9 mouse cellular contexts compared by ENCODE assay signal in genomic region chr14:79773425-79774391, GRCm38 (mm10). TPM values are rescaled to one million over a fixed set of nuclear protein-coding genes. Genes with fewer than 3 reads are reported as not detected.
A peak's percentile ranks its signal among the peaks of the same experiment; 100 is the strongest.
DNase-seq lines count a peak whose midpoint lies in the region; ATAC-seq and TF ChIP-seq lines count a peak whose summit lies in the region.
"Had no signal": no experiment of that assay in that cellular context is flagged by ENCODE, and none has a peak within 500 bp of the region (broad histone marks: within the 10 kb centered on the region; RNA-seq: fewer than 3 reads in every experiment).

No protein-coding gene starts in this region.

- no peak overlapping the region for H3K9ac ChIP-seq in ES-Bruce4 (ENCODE audit: low read depth, poor library complexity, severe bottlenecking)
- H3K9ac ChIP-seq in forebrain, embryonic 16.5 days (replicated peaks; ENCODE audit: low read depth, low read length), result peak overlapping the region; percentile 82
- H3K9ac ChIP-seq in limb, embryonic 14.5 days (ENCODE audit: low read depth, low read length, severe bottlenecking), result no peak overlapping the region
- H3K9ac ChIP-seq in stomach, postnatal 0 days (ENCODE audit: low read length), result no peak overlapping the region

- DNase-seq in cerebellum, postnatal 14 days, result peak; percentile 45 to 54
- no peak for DNase-seq in cerebellum, adult 11-12 months
- no peak for DNase-seq in limb, embryonic 14.5 days (ENCODE audit: low spot score)
- no peak for DNase-seq in stomach, postnatal 0 days (ENCODE audit: low spot score)
- DNase-seq in testis, postnatal 14 days (ENCODE audit: low spot score), result no peak

- H3K27me3 ChIP-seq in ES-Bruce4 (ENCODE audit: control insufficient read depth, insufficient read depth, low read length, poor library complexity, severe bottlenecking), result peaks cover 15% of the 10 kb centered on the region
- H3K27me3 ChIP-seq in forebrain, embryonic 16.5 days (replicated peaks; ENCODE audit: control insufficient read depth, insufficient read depth, low read length), result no peaks in the 10 kb centered on the region
- H3K27me3 ChIP-seq in limb, embryonic 14.5 days (ENCODE audit: control insufficient read depth, insufficient read depth, low read length), result peaks cover 76% of the 10 kb centered on the region
- peaks cover 18% of the 10 kb centered on the region; the same call in 1 of the 2 replicates for H3K27me3 ChIP-seq in stomach, postnatal 0 days (ENCODE audit: control insufficient read depth, insufficient read depth, low read length)

- no peak for TF ChIP-seq CTCF in ES-Bruce4 (IDR thresholded peaks at IDR 0.05; ENCODE audit: low read depth, low read length)
- no peak for TF ChIP-seq CTCF in stomach, postnatal 0 days (IDR thresholded peaks at IDR 0.05; ENCODE audit: low read depth)

- under 1% methylated on average over 44 of the region's 44 CpGs for WGBS in forebrain, embryonic 16.5 days
- 1% methylated on average over 44 of the region's 44 CpGs for WGBS in limb, embryonic 14.5 days
- 1% methylated on average over 44 of the region's 44 CpGs for WGBS in stomach, postnatal 0 days

- H3K9me3 ChIP-seq in ES-Bruce4 (replicated peaks; ENCODE audit: control insufficient read depth, insufficient read depth, low read length, poor library complexity, severe bottlenecking), result no peaks in the 10 kb centered on the region; the same call in 1 of the 2 replicates
- peaks cover 4% of the 10 kb centered on the region; the same call in 1 of the 2 replicates for H3K9me3 ChIP-seq in forebrain, embryonic 16.5 days (ENCODE audit: control insufficient read depth, low read length)
- no peaks in the 10 kb centered on the region for H3K9me3 ChIP-seq in limb, embryonic 14.5 days (ENCODE audit: control insufficient read depth, low read length)
- no peaks in the 10 kb centered on the region for H3K9me3 ChIP-seq in stomach, postnatal 0 days (ENCODE audit: control insufficient read depth, low read length)

- peak; percentile 26 for ATAC-seq in forebrain, embryonic 16.5 days
- ATAC-seq in limb, embryonic 14.5 days (ENCODE audit: low FRiP score, low read depth), result no peak
- no peak for ATAC-seq in stomach, postnatal 0 days (ENCODE audit: low FRiP score, low TSS enrichment)
- ATAC-seq in monocyte, adult 5-6 weeks (replicated peaks; ENCODE audit: insufficient number of reproducible peaks, low FRiP score, low TSS enrichment, poor library complexity, severe bottlenecking), result no peak

- no peak for TF ChIP-seq POLR2A in ES-Bruce4 (IDR thresholded peaks at IDR 0.05; ENCODE audit: insufficient read depth, low read length)
- TF ChIP-seq POLR2A in limb, embryonic 14.5 days (IDR thresholded peaks at IDR 0.05; ENCODE audit: borderline replicate concordance, extremely low read depth, insufficient read depth, insufficient read length), result no peak

- H3K27ac ChIP-seq in ES-Bruce4 (ENCODE audit: insufficient read depth, low read length), result no peak overlapping the region
- H3K27ac ChIP-seq in forebrain, embryonic 16.5 days (ENCODE audit: low read length), result peak overlapping the region; percentile 73
- no peak overlapping the region for H3K27ac ChIP-seq in limb, embryonic 14.5 days (replicated peaks; ENCODE audit: low read depth, low read length)
- no peak overlapping the region for H3K27ac ChIP-seq in stomach, postnatal 0 days (replicated peaks)

- H3K4me1 ChIP-seq in ES-Bruce4 (ENCODE audit: control insufficient read depth, insufficient read depth, low read length), result no peaks in the 10 kb centered on the region
- H3K4me1 ChIP-seq in forebrain, embryonic 16.5 days (replicated peaks; ENCODE audit: control insufficient read depth, insufficient read depth, low read length), result peaks cover 44% of the 10 kb centered on the region
- peaks cover 28% of the 10 kb centered on the region for H3K4me1 ChIP-seq in limb, embryonic 14.5 days (ENCODE audit: control insufficient read depth, insufficient read depth, low read length)
- H3K4me1 ChIP-seq in stomach, postnatal 0 days (replicated peaks; ENCODE audit: control insufficient read depth, insufficient read depth), result peaks cover 5% of the 10 kb centered on the region

- H3K36me3 ChIP-seq in ES-Bruce4 (ENCODE audit: control insufficient read depth, insufficient read depth, low read length, poor library complexity, severe bottlenecking), result no peaks in the 10 kb centered on the region
- no peaks in the 10 kb centered on the region for H3K36me3 ChIP-seq in forebrain, embryonic 16.5 days (ENCODE audit: control insufficient read depth, insufficient read depth)
- no peaks in the 10 kb centered on the region for H3K36me3 ChIP-seq in limb, embryonic 14.5 days (ENCODE audit: control insufficient read depth, insufficient read depth, low read length)
- no peaks in the 10 kb centered on the region for H3K36me3 ChIP-seq in stomach, postnatal 0 days (ENCODE audit: control insufficient read depth, insufficient read depth, low read length)

- no peak for TF ChIP-seq EP300 in ES-Bruce4 (IDR thresholded peaks at IDR 0.05; ENCODE audit: insufficient read depth, low read depth, low read length)
- no peak for TF ChIP-seq EP300 in stomach, postnatal 0 days (optimal IDR thresholded peaks at IDR 0.05)

- peak overlapping the region; percentile 93 for H3K4me2 ChIP-seq in forebrain, embryonic 16.5 days (ENCODE audit: low read length)
- peak overlapping the region; percentile 47 for H3K4me2 ChIP-seq in limb, embryonic 14.5 days (replicated peaks; ENCODE audit: low read depth, low read length, severe bottlenecking)
- H3K4me2 ChIP-seq in stomach, postnatal 0 days (replicated peaks; ENCODE audit: low read depth), result peak overlapping the region; percentile 42

- peak overlapping the region; percentile 34 for H3K4me3 ChIP-seq in ES-Bruce4 (ENCODE audit: low read depth, low read length)
- peak overlapping the region; percentile 52 for H3K4me3 ChIP-seq in forebrain, embryonic 16.5 days (replicated peaks; ENCODE audit: low read length)
- peak overlapping the region; percentile 31 for H3K4me3 ChIP-seq in limb, embryonic 14.5 days (replicated peaks; ENCODE audit: low read length)
- peak overlapping the region; percentile 27 for H3K4me3 ChIP-seq in stomach, postnatal 0 days (ENCODE audit: low read depth, low read length)
- H3K4me3 ChIP-seq: megakaryocyte, embryonic 14.5 days had no signal

RNA-seq across cellular contexts. Expression of gene Pcdh8, which starts 2.6 kb away (rescaled TPM):
- 0.39 TPM in 1 of 2 replicates, not detected in the other for polyA plus RNA-seq in ES-Bruce4 (2011; ENCODE audit: insufficient read depth, insufficient read length, low read depth, missing spikeins)
- polyA plus RNA-seq in forebrain, embryonic 16.5 days (2015; fragmentation: Nextera tagmentation; extraction: Ambion mirVana), result 50.5 and 56.6 TPM in 2 replicates
- polyA plus RNA-seq in limb, embryonic 14.5 days (2012; rRNA removed), result 5.7 and 8.0 TPM in 2 replicates
- 5.7 and 6.7 TPM in 2 replicates for polyA plus RNA-seq in limb, embryonic 14.5 days (2014; fragmentation: Nextera tagmentation; extraction: Ambion mirVana)
- polyA plus RNA-seq in stomach, postnatal 0 days (2015; fragmentation: Nextera tagmentation; extraction: Ambion mirVana), result 0.97 and 1.6 TPM in 2 replicates
- total RNA-seq in monocyte, adult 5-6 weeks (2017), result not detected in 3 replicates

Comparison
In these comparisons a context has a peak if more than half of its experiments do, and no peak if none do; other contexts are left out.
1. DNase-seq: peak in cerebellum, postnatal 14 days (2 of 2); none in cerebellum, adult 11-12 months (single experiment), limb, embryonic 14.5 days (single experiment), stomach, postnatal 0 days (single experiment) and testis, postnatal 14 days (single experiment).
2. H3K4me2 ChIP-seq: peak in every context shown above with its lines; median percentile 93 in forebrain, embryonic 16.5 days; 47 in limb, embryonic 14.5 days; 42 in stomach, postnatal 0 days.
3. Peak in every context shown above with its lines, with median percentiles within 50 percentile points of each other: H3K4me3 ChIP-seq.